Mouse (Mus musculus) heart, postnatal 14 days (tissue): Measurements from ENCODE around the gene Crhr2. TPM values are rescaled to one million over a fixed set of nuclear protein-coding genes. Genes with fewer than 3 reads are reported as not detected.

Source experiments
- DNase-seq, 2 experiments: peaks; one replicate each; pipeline ENCODE4 v3.0.0; 2021 to 2022
- intact Hi-C: fragments of 180-260 bp; cut with DNase I; formaldehyde crosslinking; loops from one replicate; pipeline ENCODE4 v1.15.1; 2025
- long read RNA-seq, 2 experiments: library from polyadenylated mRNA; stranded (forward); transcript quantifications; one replicate each; pipeline ENCODE4 v2.0.0; 2021
- total RNA-seq, 2 experiments: library from RNA; stranded (reverse); gene quantifications; 2 replicates each; pipeline ENCODE4 v1.2.3; 2021

The Crhr2 gene
- total RNA-seq: 10 to 100 TPM; 12.9 to 16.9 TPM
- long read RNA-seq, experiment 1, transcript Crhr2-208 (13 exons, 2,041 nt): major isoform, 10 of 22 reads
- long read RNA-seq, experiment 1, partial matches to known transcripts: 2 of 22 reads
- long read RNA-seq, experiment 1, other reads (novel, unspliced or antisense): 8 of 22 reads
- long read RNA-seq, experiment 2, transcript Crhr2-208 (13 exons, 2,041 nt): major isoform, 14 of 22 reads
- long read RNA-seq, experiment 2, partial matches to known transcripts: 0 of 22 reads
- long read RNA-seq, experiment 2, other reads (novel, unspliced or antisense): 3 of 22 reads

DNA sequence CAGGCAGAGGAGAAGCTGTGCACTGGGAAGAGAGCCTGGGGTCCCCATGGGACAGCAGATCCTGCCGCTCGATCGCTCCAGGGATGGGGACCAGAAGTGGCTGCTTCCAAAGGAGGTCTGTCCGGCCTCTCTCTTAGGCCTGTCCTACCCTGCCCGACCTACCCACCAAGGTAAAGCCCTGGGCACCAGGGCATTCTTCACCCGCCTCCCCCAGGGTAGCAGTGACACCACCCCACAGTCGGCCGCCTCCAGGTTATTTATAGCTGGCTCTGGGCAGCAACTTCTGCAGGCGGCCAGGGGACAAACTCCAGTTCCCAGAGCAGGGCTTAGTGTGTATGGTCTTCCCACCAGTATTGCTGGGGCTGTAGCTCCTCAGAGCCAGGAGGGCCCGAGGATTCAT is at the start of gene Crhr2:
Gene Crhr2 (minus strand): TSS at position 223 of the 400 bp plus-strand sequence.
- intact Hi-C loops: no loop called here
- peak; percentile 35 to 56 for DNase-seq

DNA sequence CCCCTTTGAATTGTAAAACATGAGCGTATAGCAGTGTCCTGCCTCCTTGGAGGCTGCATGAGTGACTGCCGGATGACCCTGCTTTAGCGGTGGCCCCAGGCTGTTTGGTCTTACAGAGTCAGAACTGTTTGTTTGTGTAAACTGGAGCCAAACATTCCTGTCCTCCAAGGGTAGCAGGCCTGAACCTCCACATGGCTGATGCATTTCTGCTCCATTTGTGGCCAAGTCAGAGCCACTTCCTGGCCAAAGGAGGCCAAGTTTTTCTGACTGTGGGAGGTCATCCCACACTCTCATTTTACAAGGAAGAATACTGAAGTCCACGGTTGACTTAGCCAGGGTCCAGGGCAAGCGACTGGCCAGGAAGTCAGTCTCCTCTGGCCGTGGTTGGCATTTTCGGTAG is 46.7 kb upstream of the Crhr2 start:
- intact Hi-C loops: no loop called here

DNA sequence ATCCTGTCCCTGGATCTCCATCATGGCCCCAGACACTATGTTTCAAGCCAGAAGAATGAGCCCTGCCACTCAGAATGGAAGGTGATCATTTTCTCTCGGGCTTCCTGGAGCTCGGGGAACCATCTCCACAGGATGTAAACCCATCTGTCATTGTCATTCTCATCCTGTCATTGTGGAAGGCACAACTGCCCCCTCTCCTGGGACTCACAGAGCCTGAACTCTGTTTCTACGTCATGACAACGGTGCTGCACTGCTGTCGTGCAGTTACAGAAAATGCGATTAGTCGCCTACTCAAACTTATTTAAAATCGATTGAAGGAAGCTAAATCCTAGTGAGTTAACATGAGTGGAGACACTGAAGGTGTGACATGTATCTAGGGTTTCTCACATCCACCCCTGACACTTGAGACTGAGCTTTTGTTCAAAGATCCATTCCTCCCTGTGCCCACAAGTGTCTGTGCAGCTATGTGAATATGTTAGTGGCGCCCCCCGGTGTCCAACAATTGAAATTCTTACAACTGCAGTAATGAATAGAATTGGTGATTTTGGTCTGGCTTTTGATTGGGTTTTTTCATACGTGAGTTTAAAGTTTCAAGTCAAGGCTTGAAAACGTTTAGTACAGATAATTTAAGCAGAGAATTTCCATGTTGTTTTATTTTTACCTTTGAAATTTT is 44.4 kb upstream of the Crhr2 start:
- peak in 1 of 2 experiments; percentile 24 for DNase-seq

More for the DNA sequence above, 46.7 kb upstream of the Crhr2 start:
- DNase-seq: no peak

DNA sequence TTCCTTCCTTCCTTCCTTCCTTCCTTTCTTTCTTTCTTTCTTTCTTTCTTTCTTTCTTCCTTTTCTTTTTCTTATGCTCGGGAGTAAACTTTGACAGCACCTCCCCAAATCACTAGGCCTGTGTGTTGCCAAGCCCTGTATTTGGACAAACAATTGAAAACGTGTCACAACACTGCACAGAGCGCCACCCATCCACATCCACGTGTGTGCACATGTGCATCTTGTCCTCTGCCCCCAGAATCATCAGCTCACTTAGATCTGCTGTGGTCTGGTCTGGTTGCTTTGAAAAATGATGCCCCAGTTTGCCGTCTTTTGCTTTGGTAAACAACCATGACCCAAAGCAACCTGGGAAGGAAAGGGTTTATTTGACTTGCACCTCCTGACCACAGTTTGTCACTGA is 43.1 kb upstream of the Crhr2 start:
- intact Hi-C loops: no loop called here
- no peak for DNase-seq

More for the DNA sequence above, 44.4 kb upstream of the Crhr2 start:
- intact Hi-C loops: no loop called here

DNA sequence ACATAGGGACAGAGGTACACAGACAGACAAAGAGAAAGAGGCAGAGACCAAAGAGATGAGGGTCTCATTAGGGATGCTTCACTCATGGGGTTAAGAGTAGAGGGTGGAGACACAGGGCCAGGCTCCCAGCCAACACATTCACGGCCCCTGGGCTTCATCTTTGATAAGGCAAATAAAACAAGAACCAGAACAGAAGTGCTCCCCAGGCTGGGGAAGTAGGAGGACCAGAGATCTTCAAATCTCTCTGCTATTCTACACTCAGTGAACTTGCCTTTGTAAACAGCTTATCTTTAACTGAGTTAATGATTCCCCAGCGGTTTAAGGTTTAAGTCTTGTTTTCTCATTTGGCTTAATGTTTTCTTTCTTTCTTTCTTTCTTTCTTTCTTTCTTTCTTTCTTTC is 42.6 kb upstream of the Crhr2 start:
- intact Hi-C loops: no loop called here
- peak in 1 of 2 experiments; percentile 15 for DNase-seq

DNA sequence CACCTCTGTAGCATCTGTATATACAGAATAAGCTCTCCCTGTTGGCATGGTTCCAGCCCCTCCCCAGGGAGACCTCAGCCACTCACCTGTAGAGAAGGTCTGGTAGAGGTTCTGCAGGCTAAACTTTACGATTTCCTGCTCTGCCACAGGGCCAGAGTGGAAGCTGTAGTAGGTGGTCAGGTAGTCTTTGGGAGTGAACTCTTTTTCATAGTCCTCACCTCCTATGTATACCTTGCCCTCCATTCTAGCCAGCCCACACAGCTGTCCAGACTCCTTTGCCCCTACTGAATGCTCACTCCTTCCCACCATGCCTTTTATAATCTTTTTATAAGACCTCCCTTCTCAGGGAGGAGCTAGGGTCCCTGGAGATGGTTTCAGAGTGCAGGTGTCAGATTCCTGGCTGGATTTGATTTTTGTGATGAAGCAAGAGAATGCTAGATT is 41.9 kb upstream of the Crhr2 start, which contains the start of gene Inmt:
Gene Inmt (minus strand): TSS at position 303 of the 441 bp plus-strand sequence.
- no peak for DNase-seq
- intact Hi-C loops: no loop called here

DNA sequence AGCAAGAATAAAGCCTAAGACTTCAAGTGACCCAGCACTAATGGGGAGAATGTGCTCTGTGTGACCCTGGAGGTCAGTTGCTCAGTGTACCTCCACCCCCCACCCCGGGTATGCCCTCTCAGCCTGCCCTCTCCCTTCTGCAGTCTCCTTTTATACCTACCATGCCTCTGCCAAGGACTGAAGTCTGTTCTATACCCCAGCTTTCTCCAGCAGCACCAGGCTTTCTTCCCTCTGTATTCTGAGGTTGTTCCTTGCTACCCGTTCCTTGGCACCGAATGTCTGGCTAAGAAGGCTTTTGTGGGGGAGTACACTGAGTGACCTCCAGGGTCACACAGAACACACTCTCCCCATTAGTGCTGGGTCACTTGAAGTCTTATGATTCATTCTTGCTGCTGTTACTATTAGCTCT is 41.1 kb upstream of the Crhr2 start:
- no peak for DNase-seq
- intact Hi-C loops: no loop called here

DNA sequence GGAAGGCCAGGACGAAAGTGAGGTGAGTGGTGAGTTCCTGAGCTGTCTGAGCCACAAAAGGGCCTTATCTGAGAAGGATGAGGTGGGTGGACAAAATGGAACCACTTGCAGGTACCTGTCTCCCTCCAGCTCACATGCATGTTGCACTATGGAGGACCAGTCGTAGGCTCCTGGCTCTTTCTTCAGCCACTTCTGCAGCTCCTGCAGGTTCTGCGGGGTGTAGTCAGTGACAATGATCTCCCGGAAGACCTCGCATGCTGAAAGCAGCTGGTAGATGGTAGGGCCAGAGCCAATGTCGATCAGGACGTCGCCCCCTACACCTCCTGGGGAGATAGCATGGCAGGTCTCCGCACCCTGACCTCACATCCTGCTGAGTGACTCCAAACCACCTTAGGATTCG is 40.4 kb upstream of the Crhr2 start:
- no peak for DNase-seq
- intact Hi-C loops: no loop called here

DNA sequence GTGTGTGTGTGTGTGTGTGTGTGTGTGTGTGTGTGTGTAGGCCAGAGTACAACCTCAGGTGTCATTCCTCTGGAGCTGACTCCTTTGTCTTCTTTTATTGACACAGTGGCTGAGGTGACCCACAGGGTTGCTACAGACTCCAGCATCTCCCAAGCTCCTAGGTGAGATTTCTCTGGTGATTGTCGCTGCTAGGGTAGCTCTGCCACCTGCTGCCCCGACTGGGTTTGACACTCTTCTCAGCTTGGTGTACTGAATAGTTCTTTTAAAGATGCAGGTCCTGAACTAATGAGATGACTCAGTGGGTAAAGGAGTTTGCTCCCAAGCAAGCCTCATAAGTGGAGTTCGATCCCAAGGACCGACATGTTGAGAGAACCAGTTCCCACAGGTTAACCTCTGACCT is 38.8 kb upstream of the Crhr2 start:
- no peak for DNase-seq
- intact Hi-C loops: no loop called here

DNA sequence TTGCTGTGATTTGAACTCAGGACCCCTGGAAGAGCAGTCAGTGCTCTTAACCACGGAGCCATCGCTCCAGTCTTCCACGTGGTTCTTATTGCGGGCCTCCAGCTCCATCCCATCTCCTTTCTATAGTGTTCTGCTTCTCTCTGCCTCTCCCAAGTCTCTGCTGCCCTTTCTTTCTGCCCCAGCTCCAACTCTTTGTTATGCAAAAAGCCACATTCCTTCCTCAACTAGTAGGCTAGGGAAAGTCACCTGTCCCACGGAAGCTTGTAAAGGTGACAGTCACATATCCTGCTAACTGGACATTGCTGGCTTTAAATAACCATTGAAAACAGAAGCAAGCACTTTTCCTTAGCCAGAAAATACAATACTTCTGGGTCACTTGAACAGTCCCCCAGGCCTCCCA is 37.0 kb upstream of the Crhr2 start:
- intact Hi-C loops: loop anchor here (5.0 to 10.0 kb wide), 5 partner anchors 98 to 585 kb away; no protein-coding TSS in a partner anchor
- no peak for DNase-seq

DNA sequence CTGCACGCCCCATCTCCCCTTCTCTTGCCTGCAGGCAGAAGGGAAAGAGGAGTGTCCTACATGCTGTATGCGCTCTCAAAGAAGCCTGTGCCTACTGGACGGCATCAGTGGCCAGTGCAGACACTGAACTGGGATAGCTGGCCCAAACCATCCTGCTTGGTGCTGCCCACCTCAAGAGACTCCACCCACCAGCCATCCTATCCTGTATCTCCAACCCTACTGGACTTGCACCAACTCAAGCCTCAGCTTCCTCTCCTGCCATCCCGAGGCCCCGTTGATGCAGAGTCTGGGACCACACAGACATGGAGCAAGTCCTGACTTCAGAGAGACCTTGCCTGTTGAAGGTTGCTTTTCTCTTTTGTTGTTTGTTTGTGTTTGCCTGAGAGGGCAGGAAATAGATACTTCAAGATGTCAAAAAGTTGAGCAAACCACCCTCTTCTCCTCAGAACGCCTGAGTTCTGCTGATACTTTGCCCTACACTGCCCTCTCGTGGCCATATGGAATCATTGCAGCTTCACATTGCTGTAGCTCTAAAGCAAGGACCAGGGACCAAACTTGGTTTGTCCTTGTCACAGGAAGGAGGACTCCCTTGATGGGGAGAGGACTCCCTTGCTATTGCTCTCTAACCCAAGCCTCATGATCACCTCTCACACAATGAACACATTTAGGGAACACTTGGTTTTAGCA is 34.1 kb upstream of the Crhr2 start:
- intact Hi-C loops: loop anchor here (1.0 to 10.0 kb wide), 6 partner anchors 95 to 582 kb away; no protein-coding TSS in a partner anchor
- DNase-seq: peak; percentile 69 to 82

DNA sequence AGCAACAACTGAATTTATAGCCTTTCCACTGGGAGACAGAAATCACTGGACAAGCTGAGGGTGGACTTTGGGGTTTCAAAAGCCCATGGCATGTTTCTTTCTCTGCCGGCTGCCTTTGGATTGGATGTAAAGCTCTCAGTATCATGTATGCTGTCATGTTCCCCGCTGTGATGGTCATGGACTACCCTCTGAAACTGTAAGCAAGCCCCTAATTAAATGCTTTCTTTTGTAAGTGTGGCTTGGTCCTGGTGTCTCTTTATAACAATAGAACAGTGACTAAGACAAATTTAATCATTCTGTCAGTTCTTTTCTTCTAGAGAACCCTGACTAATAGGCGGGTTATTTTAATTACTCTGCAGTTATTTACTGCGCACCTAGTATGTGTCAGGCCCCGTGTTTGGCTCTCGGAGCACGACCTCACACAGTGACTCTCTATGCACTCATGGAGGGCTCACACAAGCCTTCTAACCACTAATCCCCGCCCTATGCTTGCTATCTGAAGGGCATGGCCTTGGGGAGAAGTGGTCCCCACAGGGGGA is 30.3 kb upstream of the Crhr2 start:
- DNase-seq: no peak
- intact Hi-C loops: loop anchor here (10.0 kb wide), 1 partner anchor 578 kb away; no protein-coding TSS in a partner anchor

DNA sequence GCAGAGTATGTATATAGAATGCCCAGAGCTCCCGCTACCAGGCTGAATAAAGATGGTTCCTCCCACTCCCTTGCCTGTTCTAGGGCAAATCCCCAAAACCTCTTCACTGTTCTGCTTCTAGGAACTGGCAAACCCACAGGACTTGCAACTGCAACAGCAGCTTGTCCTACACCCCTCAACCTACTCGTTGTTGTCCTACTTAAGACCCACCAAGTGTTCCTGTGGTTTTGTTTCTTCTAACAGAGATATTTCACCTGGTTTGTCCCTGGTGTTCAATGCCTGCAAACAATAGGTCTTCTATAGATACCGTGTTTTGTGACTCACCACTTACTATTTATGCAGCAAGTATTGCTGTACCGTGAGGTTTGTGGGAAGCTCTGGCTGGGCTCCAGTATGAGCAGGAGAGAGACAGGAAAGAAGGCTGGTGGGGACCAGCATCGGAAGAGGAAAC is 28.5 kb upstream of the Crhr2 start:
- DNase-seq: no peak
- intact Hi-C loops: loop anchor here (10.0 kb wide), 1 partner anchor 577 kb away; no protein-coding TSS in a partner anchor

DNA sequence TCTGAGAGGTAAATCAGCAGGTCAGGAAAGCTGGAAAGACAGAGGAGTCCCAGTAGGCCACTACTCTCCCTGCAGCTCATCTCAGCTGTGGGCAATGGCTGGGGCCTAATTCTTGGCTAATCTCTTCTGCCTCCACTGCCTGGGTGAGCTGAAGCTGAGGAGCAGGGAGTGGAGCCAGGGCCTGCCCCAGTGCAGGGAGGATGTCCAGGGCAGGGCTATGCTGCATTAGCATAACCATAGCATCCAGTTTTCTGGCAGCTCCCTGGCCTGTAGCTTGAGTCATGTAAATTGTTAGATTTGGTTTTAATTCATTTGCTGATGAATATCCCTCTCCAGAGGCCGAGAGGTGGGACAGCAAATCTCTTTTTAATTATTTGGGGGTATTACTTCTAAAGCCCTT is 26.4 kb upstream of the Crhr2 start:
- intact Hi-C loops: no loop called here
- no peak for DNase-seq

DNA sequence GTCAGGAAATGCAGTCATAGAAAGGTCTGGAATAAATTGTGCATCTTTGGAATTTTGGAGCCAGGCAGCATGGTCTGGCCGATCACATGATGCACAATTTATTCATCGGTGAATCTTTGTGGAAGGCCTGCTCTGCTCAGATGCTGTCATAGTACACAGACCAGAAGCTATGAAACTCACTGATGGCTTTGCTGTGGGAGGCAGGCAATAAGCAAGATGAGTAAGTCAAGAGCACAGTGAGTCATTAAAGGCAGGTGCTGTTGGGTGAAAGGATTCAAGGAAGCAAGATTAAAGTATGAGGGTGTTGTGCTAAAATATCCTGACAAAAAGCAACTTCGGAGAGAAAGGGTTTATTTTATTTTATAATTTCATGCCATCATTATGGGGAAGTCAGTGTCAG is 19.4 kb upstream of the Crhr2 start:
- intact Hi-C loops: no loop called here
- DNase-seq: no peak

DNA sequence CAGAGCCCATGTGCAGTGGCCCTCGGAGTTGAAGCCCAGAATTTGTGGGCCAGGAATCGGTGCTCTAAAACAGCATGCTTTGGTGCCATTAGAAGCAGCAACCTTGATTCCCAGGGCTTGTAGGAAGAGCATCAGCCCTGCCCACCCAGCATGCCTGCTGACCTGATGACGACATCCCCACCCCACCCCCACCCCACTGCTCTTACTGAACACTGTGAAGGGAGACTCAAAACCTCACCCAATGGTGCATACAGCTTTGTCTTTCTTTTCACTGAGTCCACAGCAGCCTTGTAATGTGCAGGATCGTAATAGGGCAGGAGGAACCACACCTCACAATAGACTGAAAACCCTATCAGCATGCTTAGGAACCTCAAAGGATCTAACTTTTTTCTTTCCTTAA is 13.3 kb upstream of the Crhr2 start:
- intact Hi-C loops: no loop called here
- no peak for DNase-seq

DNA sequence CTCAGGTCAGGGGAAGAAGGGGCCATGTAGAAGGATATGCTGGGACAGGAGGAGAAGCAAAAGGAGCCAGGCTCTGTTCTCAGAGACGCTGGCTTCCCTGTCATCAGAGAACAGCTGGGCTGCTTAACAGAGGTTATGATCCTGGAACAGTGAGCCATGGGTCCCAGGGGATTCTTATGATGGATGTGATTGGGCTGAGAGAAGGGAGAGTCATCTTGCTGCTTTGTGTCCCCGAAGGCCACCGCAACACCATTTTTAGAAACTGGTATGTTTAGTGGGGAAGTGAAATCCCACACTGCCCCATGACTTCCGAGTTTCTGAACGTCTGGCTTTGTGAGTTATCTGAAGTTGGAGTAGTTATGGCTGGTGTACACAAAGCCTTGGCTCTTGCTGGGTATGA is 12.5 kb upstream of the Crhr2 start:
- intact Hi-C loops: no loop called here
- peak; percentile 13 to 33 for DNase-seq

DNA sequence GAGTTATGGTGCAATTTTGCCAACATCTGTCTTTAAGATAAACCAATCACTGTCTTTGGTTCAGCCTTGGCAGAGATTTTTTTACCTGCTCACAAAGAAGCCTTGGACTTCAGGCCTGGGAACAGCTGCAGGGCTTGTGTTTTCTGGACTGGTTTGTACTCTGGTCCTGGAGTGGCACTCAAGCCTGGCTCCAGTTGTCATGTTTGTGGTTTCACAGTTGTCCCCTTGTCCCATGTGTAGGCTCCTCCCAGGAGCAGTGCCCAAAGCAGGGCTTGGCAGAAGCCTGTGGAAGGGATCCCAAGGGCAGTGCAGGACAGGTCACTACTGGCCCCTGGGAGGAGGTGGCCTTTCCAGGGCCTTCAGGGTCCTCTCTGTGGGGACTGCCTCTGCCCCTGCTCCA is 5.5 kb upstream of the Crhr2 start:
- intact Hi-C loops: no loop called here
- peak; percentile 22 to 39 for DNase-seq

DNA sequence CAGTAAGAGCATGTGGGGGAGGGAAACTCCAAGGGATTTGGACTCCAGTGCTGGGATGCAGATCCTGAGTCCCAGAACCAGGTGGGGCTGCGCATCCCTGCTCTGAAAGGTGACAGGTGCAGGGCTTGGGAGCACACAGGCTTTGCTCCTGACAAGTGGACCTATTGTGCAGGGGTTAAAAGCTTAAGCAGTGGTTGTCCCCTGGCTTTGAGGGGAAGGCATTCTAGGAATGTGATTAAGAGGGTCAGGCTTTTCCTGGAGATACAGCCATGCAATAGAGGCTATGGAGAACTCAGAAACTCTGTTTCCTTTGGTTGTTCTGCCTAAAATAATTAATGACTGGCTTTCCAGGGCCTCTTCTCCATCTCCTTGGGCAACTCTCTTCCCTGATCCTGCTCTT is 609 bp upstream of the Crhr2 start:
- intact Hi-C loops: no loop called here
- DNase-seq: no peak

DNA sequence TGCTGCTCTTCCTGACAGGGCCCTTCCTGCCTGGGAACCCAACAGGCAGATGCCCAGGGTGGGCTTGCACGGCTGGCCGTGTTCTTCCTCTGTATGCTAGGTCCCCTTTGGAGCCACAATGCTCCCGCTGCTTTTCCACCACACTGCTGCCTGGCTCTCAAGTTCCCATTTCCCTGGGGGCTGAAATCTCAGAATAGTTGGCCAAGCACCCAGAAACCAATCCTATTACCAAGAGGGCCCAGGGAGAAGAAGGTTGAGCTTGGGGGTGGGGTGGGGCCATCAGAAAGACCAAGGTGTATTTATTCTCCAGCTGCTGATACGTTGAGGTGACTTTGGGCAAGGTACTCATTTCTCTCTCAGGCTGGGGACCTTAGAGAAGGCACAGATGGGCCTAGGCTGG is 1.5 kb downstream of the Crhr2 start:
- DNase-seq: no peak
- intact Hi-C loops: no loop called here

DNA sequence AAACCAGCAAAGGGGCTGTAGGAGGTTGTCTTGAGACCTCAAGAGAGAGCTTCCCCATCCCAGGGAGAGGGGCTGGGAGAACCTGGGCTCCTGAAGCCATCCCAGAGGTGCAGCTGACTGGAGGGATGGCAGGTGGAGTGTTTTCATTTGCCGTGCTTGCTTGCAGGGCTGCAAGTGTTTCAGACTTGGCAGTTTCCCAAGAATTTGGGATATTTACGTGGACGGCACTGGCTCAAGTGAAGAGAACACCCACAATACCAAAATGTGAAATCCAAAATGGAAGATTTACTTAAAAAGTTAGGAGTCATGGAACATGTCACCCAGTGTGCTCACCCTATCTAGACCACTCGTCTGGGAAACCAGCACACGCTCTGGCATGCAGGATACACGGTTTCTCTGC is 2.2 kb downstream of the Crhr2 start:
- intact Hi-C loops: no loop called here
- DNase-seq: peak in 1 of 2 experiments; percentile 26
